Mouse (Mus musculus): Measurements from ENCODE around the gene Mtln. TPM values are rescaled to one million over a fixed set of nuclear protein-coding genes. Genes with fewer than 3 reads are reported as not detected.

Gene Mtln
- polyA plus RNA-seq, 1 experiment from 2014 or later: 38.3 TPM

DNA sequence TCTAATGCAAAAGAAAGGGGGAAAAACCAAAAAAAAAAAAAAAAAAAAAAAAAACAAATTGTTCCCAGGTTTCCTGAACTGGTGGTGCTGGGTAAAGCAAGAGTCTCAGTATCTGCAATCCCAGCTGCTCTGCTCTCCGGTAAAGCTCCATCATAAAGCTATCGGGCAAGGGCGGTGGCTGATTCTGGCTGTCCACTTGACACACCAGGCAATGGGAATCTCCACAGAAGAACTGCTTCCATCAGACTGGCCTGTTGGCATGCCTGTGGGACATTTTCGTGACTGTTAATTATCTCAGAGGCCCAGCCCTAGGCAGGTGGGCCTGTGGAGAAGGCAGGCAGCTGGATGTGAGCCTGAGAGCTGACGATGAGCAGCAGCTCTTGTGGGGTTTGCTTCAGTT is 13.8 kb downstream of the Mtln start:
- H3K4me1 ChIP-seq (replicated peaks): peaks cover 8% of the 10 kb centered on the region
- H3K27ac ChIP-seq (replicated peaks): no peak overlapping the region
- 84% methylated on average over 5 of the region's 5 CpGs for WGBS
- H3K9me3 ChIP-seq: no peaks in the 10 kb centered on the region
- H3K4me3 ChIP-seq: no peak overlapping the region
- H3K27me3 ChIP-seq: no peaks in the 10 kb centered on the region
- peaks cover 23% of the 10 kb centered on the region for H3K36me3 ChIP-seq
- H3K4me2 ChIP-seq: no peak overlapping the region
- H3K9ac ChIP-seq: no peak overlapping the region
- no peak for ATAC-seq (ENCODE audit: low read depth)

DNA sequence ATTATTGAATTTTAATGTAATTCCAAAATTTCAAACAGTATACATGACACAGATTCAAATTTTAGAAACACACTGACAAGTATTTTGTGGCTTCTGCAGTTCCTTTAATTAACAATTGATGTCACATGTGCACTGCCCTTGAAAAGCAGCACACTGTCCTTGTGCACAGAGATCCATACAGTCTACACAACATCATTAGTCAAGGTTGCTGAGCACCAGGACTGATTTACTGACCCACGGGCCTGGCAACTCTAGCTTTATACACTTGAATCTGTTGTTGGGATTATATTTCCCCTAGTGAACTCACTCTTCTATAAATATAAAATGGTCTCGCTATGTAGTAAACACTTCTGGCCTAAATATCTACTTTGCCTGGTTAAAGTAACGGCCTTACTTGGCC is 17.3 kb downstream of the Mtln start:
- H3K36me3 ChIP-seq: peaks cover 37% of the 10 kb centered on the region
- H3K27me3 ChIP-seq: no peaks in the 10 kb centered on the region
- H3K4me3 ChIP-seq: no peak overlapping the region
- 0 out of 2 replicates have a peak overlapping the region, but pooled peaks have one; percentile 33 for H3K27ac ChIP-seq (replicated peaks)
- H3K4me1 ChIP-seq (replicated peaks): peaks cover 8% of the 10 kb centered on the region
- H3K9ac ChIP-seq: no peak overlapping the region
- no peak overlapping the region for H3K4me2 ChIP-seq
- ATAC-seq (ENCODE audit: low read depth): peak; percentile 78; the same call in 1 of the 2 replicates
- H3K9me3 ChIP-seq: no peaks in the 10 kb centered on the region
- 63% methylated on average over 3 of the region's 3 CpGs for WGBS

- Histone ChIP-seq H3K4me2 (no peak overlapping the region), H3K4me1 (replicated peaks) (peaks cover 8% of the 10 kb centered on the region), H3K36me3 (peaks cover 39% of the 10 kb centered on the region), H3K4me3 (no peak overlapping the region), H3K27me3 (no peaks in the 10 kb centered on the region), H3K9me3 (no peaks in the 10 kb centered on the region), H3K9ac (peak overlapping the region; percentile 45; the same call in 1 of the 2 replicates), H3K27ac (replicated peaks) (peak overlapping the region; percentile 75; the same call in 1 of the 2 replicates)
- WGBS: 10% methylated on average over 1 of the region's 1 CpGs
- peak; percentile 61; the same call in 1 of the 2 replicates for ATAC-seq (ENCODE audit: low read depth)
Observed at GRCm38 (mm10) chr2:127774578-127774941, 17.7 kb downstream of the Mtln start.

DNA sequence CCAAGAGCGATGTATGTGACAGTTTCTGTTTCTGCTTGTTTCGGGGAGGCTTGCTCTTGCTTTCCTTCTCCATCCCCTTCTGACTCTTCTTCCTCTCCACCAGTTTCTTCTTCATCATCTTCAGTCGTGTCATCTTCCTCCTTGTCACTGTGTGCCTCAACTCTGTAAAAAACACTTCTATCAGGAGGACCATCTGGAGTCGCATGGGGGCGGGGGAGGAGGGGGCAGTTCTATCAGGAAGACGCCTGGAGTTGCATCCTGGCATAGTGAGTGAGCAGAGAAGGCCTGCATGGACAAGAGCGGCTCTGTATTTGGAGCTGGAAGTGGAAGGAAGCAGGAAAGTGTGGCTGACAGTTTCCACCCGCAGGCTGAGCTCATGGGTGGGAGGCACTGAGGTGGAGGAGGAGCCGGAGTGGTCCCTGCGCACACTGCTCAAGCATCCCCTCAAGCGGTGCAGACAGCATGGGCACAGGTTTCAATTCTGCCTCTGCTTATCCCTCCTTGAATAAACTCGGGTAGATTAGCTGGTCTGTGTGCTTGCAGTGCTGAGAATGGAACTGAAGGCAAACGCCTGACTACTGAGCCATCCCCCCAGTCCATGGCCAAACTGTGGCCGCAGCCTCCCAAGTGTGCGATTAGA is 18.2 kb downstream of the Mtln start:
- peak overlapping the region; percentile 75 for H3K27ac ChIP-seq (replicated peaks)
- H3K9me3 ChIP-seq: no peaks in the 10 kb centered on the region
- no peaks in the 10 kb centered on the region for H3K27me3 ChIP-seq
- no peak overlapping the region for H3K4me3 ChIP-seq
- WGBS: 46% methylated on average over 15 of the region's 15 CpGs
- ATAC-seq (ENCODE audit: low read depth): peak; percentile 76
- peak overlapping the region; percentile 27 for H3K4me2 ChIP-seq
- H3K36me3 ChIP-seq: peaks cover 39% of the 10 kb centered on the region
- H3K9ac ChIP-seq: peak overlapping the region; percentile 45
- H3K4me1 ChIP-seq (replicated peaks): peaks cover 8% of the 10 kb centered on the region

GRCm38 (mm10) chr2:127761587-127761986 is 30.7 kb downstream of the Mtln start:
- H3K4me3 ChIP-seq: no peak overlapping the region
- no peak overlapping the region for H3K27ac ChIP-seq (replicated peaks)
- ATAC-seq (ENCODE audit: low read depth): no peak
- H3K27me3 ChIP-seq: no peaks in the 10 kb centered on the region
- H3K36me3 ChIP-seq: peaks cover 38% of the 10 kb centered on the region
- 88% methylated on average over 5 of the region's 5 CpGs for WGBS
- no peaks in the 10 kb centered on the region for H3K9me3 ChIP-seq
- H3K4me2 ChIP-seq: no peak overlapping the region
- H3K9ac ChIP-seq: no peak overlapping the region
- peaks cover 11% of the 10 kb centered on the region for H3K4me1 ChIP-seq (replicated peaks)

GRCm38 (mm10) chr2:127760429-127761000 is 31.8 kb downstream of the Mtln start:
- H3K27ac ChIP-seq (replicated peaks): no peak overlapping the region
- 75% methylated on average over 10 of the region's 10 CpGs for WGBS
- H3K27me3 ChIP-seq: no peaks in the 10 kb centered on the region
- H3K4me2 ChIP-seq: no peak overlapping the region
- no peak overlapping the region for H3K4me3 ChIP-seq
- ATAC-seq (ENCODE audit: low read depth): no peak
- peaks cover 37% of the 10 kb centered on the region for H3K36me3 ChIP-seq
- H3K4me1 ChIP-seq (replicated peaks): peaks cover 11% of the 10 kb centered on the region
- H3K9me3 ChIP-seq: no peaks in the 10 kb centered on the region
- H3K9ac ChIP-seq: no peak overlapping the region

GRCm38 (mm10) chr2:127760014-127760413 is 32.3 kb downstream of the Mtln start:
- Histone ChIP-seq H3K9me3 (no peaks in the 10 kb centered on the region), H3K4me1 (replicated peaks) (peaks cover 11% of the 10 kb centered on the region), H3K9ac (no peak overlapping the region), H3K4me2 (no peak overlapping the region), H3K27me3 (no peaks in the 10 kb centered on the region), H3K36me3 (peaks cover 40% of the 10 kb centered on the region), H3K27ac (replicated peaks) (no peak overlapping the region), H3K4me3 (no peak overlapping the region)
- 92% methylated on average over 6 of the region's 6 CpGs for WGBS
- no peak for ATAC-seq (ENCODE audit: low read depth)

GRCm38 (mm10) chr2:127759157-127759880 is 33.0 kb downstream of the Mtln start:
- no peak for ATAC-seq (ENCODE audit: low read depth)
- Histone ChIP-seq H3K4me1 (replicated peaks) (peaks cover 11% of the 10 kb centered on the region), H3K27ac (replicated peaks) (no peak overlapping the region), H3K9ac (no peak overlapping the region), H3K4me2 (no peak overlapping the region), H3K4me3 (no peak overlapping the region), H3K36me3 (peaks cover 36% of the 10 kb centered on the region), H3K9me3 (no peaks in the 10 kb centered on the region), H3K27me3 (no peaks in the 10 kb centered on the region)
- 95% methylated on average over 5 of the region's 5 CpGs for WGBS

DNA sequence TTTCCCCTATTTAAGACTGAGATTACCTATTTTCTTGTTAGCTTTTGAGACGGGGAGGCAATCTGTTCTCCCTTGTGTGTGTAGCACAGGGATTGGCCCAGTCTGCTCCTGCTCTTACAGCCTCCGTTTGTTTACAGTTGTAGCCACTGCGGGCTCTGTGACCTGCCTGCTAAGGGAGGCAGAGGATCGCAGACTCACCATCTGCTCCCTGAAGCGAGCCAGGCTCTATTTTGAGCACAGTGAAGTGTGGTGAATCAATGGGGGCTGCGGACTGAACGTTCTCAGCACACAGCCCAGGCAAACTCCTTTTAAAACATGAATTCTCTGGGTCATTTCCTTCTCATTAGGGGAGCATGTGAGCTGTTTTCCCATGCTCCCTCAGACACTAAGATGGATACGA is 35.1 kb downstream of the Mtln start:
- ATAC-seq (ENCODE audit: low read depth): peak; percentile 75
- Histone ChIP-seq H3K27ac (replicated peaks) (peak overlapping the region; percentile 42; the same call in 1 of the 2 replicates), H3K36me3 (peaks cover 24% of the 10 kb centered on the region), H3K4me2 (no peak overlapping the region), H3K27me3 (no peaks in the 10 kb centered on the region), H3K4me3 (no peak overlapping the region), H3K9ac (no peak overlapping the region), H3K4me1 (replicated peaks) (peaks cover 11% of the 10 kb centered on the region), H3K9me3 (no peaks in the 10 kb centered on the region)
- 28% methylated on average over 8 of the region's 8 CpGs for WGBS

DNA sequence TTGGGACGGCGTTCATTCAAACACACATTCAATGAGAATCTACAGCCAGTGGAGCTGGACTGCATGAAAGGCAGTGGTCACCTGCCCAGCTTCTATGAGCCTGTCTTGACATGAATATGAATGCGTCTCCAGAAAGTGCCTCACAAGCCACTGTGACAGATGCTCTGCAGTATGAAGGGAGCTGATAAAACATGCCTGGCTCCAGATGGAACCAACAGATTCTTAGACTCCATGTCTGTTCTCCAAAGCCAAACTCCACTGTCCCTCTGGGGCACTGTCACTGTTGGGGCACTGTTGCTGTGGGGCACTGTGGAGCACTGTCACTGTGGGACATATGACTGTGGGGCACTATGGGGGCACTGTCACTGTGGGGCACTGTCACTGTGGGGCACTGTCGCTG is 38.2 kb downstream of the Mtln start:
- WGBS: 92% methylated on average over 4 of the region's 4 CpGs
- Histone ChIP-seq H3K9ac (no peak overlapping the region), H3K4me1 (replicated peaks) (peaks cover 11% of the 10 kb centered on the region), H3K4me3 (no peak overlapping the region), H3K27me3 (no peaks in the 10 kb centered on the region), H3K4me2 (no peak overlapping the region), H3K27ac (replicated peaks) (no peak overlapping the region), H3K36me3 (0 out of 2 replicates have a peak, but pooled peaks cover 6% of the 10 kb centered on the region), H3K9me3 (no peaks in the 10 kb centered on the region)
- ATAC-seq (ENCODE audit: low read depth): no peak

DNA sequence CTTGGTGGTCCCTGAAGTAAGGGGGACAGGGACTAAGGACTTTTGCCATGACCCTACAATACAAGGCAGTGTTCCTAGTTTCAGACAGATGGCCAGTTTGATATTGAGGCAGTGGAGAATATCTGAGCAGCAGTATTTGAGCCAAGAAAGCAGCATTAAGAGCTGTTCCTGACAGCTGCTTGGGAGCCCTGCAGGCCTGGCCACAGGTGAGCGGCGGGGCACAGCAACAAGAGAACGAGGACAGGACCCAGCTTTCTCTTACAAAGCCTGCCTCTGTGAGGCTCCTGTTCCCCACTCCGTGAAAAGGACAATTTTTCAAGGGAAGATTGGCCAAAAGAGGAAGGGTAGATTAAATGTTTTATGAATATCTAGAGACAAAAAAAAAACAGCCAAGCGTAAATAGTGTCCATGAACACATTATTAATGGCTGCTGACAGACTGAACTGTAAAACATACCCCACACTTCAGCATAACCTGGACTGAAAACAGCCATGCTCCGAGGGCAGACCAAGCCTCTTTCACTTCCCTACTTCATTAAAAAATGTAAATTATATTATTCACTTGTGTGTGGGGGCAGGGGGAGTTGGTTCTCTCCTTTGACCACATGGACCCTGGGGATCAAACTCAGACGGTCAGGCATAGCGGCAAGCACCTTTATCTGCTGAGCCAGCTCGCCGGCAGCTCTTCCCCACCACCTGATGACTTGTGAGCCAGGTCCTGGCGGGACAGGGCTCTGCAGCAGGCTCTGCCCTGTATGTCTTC is 40.3 kb downstream of the Mtln start:
- Histone ChIP-seq H3K27ac (replicated peaks) (no peak overlapping the region), H3K27me3 (no peaks in the 10 kb centered on the region), H3K4me1 (replicated peaks) (peaks cover 4% of the 10 kb centered on the region), H3K4me2 (no peak overlapping the region), H3K9me3 (no peaks in the 10 kb centered on the region), H3K4me3 (no peak overlapping the region), H3K36me3 (0 out of 2 replicates have a peak, but pooled peaks cover 6% of the 10 kb centered on the region), H3K9ac (no peak overlapping the region)
- 74% methylated on average over 11 of the region's 11 CpGs for WGBS
- no peak for ATAC-seq (ENCODE audit: low read depth)

- no peaks in the 10 kb centered on the region for H3K36me3 ChIP-seq
- H3K4me1 ChIP-seq (replicated peaks): no peaks in the 10 kb centered on the region
- no peak for ATAC-seq (ENCODE audit: low read depth)
- no peaks in the 10 kb centered on the region for H3K27me3 ChIP-seq
- H3K9ac ChIP-seq: no peak overlapping the region
- H3K9me3 ChIP-seq: no peaks in the 10 kb centered on the region
- WGBS: 71% methylated on average over 1 of the region's 1 CpGs
- H3K27ac ChIP-seq (replicated peaks): no peak overlapping the region
- H3K4me3 ChIP-seq: no peak overlapping the region
- no peak overlapping the region for H3K4me2 ChIP-seq
Observed at GRCm38 (mm10) chr2:127749376-127749775, 42.9 kb downstream of the Mtln start.
